Mouse (Mus musculus) embryo, embryonic 11 days (tissue): ENCODE data around the gene Pinlyp.
"Not testable (repeated sequence)": the region's sequence is repeated elsewhere in the genome, so short reads cannot be mapped to it uniquely, and the experiment has no call there.

Source experiments
- DNase-seq: peaks from one replicate; pipeline ENCODE4 v3.0.0-alpha.2; 2015

Gene Pinlyp

DNA sequence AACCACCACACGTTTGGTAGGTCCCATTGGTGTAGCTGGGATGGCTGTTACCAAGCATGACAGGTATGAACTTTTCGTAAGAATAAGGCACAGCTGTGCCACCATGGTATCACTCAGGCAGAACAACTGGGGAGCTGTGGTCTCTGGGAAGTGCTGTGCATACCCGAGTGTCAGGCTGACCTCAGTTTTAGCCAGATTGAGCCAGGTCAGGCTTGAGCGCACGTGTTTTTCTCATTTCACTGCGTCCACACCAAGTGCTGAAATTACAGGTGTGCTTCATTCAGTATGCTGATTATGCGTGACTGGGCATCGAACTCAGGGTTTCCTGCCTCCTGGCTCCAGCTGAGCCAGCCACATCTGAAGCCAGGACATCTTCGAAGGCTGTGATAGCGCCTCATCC lies 9.9 kb upstream of the Pinlyp start:
- no peak for DNase-seq

DNA sequence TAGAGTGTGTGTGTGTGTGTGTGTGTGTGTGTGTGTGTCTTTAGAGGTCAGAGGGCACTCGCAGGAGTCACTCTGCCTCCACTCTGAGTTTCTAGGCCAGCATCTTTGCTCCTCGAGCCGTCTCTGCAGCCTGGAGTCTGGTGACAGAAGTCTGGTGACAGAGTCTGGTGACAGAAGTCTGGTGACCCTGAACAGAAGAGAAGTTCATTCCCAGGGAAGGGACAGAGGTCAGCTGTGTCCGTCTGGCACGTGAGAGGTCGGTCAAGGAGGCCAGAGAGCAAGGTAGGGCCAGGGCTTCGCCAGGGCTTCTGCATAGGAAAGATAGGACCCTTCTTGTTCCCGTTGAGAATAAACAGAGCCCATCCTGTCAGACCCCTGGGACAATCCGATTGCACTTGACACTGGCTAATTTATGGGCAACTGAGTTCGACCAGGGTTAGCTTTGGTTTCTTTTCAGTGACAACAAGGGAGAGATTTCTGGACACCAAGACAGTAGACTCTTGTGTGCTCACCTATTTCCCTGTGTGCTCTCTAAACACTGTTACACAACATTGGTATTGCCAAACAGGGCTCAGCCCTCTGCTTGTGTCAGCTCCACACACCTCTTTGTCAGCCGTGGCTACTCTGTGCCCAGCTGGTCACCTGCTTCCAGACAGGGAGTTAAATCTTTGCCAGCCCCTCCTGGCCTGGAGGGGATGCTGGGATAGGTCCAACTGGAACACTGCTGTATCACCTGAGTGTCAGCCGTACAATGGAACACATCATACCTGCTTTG lies 6.3 kb upstream of the Pinlyp start:
- no peak for DNase-seq

DNA sequence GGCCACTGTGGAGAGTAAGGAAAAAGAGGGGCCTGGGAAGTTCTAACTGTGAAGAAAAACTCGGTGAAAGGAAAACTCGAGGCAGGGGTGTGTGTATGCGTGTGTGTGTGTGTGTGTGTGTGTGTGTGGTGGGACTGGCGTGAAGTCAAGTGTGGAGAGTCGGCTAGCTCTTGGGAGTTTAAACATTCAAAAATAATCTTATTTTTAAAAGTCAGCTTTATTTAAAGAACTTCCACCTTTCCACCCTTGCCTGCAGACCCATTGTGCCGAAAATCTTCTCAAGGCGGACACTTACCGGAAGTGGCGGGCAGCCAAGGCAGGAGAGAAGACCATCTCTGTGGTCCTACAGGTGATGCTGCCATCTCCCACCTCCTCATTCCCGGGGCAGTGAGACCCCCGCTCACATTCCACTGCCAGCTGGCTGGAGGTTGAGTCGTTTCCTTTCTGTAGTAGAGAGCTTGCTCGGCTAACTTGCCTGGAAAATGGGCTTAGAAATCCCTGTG lies 1.7 kb upstream of the Pinlyp start:
- no peak for DNase-seq

DNA sequence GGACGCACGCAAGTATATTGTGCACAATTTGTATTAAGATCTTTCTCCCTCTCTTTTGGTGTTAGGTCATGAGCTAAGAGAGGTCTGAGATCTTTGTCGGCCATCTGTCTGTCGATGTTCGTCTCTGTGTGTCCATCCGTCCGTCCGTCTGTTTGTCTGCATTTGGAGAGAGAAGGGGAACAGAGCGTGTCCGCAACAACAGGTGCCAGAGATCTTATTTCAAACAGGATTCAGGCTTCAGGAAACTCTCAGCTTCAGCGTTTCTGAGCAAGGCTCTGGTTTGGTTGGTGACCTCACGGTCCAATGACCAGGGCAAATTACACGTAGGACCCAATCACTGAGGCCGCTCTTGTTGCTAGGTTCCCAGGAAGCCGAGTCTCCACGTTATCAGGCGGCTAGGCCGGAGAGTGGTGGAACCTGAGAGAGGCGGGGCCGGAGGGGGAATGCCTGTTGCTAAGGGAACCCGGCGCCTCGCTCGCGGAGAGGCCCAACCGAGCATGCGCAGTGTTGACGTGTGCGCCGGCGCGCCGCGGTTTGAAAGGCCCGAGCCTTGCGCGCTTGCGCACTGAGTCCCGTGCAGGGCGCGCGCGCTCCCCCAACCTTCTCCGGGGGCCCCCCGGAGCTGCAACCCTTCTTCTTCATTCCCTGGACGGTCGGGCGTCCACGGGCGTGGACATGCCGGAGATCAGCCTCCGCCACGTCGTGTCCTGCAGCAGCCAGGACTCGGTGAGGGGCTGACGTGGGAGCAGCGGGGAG lies 894 bp upstream of the Pinlyp start:
- DNase-seq: peak; percentile 100

DNA sequence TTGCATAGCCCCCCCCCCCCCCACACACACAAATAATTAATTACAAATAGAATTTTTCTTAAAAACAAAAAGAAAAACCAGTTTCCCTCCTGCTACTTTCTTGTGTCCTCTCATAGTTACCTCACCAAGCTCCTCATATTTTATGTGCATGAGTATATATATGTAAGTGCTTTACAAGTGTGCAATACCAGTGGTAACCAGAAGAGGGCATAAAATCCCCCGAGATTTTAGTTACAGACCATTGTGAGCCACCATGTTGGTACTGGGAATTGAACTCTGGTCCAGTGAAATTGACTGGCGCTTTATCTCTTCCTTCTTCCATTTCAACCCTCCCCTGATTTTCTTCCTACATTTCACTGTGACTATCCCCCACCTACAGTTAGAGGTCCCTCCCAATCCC lies 1.4 kb downstream of the Pinlyp start:
- DNase-seq: no peak

DNA sequence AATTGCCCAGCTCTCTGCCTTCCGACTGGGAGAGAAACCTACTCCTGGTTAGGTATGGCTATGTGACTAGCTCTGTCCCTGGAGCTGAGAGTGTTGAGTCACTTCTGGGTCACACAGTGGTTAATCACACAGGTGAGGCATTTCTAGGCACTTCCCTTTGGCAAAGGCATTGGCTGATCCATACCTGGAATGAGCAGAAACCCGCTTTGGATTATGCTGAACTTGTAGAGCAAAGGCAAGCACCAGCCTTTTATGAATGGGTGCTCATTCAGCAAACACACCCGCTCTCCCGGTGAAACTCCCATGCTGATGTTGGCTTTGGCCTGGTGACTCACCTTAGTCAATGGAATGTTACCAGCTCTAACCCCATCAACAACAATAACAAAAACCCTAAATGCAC lies 6.2 kb downstream of the Pinlyp start:
- no peak for DNase-seq

DNA sequence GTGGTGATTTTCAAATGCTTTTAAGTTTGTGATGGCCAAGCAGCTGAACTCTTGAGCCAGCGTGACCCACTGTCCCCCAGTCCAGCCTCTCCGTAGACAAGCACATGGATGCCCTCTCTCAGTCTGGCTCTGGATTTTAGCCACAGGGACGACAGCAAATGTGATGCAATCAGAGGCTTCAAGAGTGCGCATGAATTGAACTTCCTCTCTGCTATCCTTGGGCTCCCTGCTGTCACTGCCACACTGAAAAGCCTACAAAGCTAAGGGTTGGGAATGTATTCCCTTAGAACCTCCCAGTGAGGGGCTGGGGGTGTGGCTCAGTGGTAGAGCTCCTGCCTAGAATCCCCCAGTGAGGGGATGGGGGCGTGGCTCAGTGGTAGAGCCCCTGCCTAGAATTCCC lies 7.2 kb downstream of the Pinlyp start:
- no peak for DNase-seq

DNA sequence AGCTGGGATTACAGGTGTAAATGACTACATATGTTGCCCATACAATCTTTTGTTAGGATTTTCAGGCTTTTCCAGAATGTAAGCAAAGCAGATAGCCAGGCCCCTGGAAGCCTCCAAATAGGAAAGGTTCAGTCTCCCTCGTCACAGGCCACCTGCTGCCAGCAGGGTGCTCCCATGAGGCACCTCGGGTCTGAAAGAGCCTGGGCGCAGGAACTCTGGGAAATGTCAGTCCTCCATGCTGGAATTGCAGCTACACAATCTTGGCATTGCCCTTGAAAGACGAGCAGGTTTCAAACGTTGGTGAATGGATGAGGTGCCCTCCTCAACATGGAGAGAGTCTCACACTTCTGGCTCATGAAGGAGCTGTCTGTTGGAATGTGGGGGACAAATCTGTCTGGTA lies 7.8 kb downstream of the Pinlyp start:
- no peak for DNase-seq

DNA sequence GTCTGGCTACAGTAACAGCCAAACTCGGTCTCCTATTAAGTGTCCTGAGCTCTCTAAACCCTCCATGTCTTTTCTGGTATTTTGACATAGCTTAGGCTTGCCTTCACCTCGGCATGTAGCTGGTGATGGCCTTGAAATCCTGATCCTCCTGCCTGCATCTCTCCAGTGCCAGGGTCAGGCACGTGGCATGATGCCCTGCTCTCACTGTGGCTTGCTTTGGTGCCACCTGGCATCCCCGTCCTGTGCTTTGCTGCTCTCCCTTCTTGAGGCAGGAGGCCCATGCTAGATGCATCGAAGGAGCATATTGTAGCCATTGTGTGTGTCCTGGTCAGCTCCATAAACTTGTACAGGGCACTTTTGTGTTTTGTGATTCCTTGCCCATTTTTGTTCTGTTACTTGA lies 8.3 kb downstream of the Pinlyp start:
- DNase-seq: no peak

DNA sequence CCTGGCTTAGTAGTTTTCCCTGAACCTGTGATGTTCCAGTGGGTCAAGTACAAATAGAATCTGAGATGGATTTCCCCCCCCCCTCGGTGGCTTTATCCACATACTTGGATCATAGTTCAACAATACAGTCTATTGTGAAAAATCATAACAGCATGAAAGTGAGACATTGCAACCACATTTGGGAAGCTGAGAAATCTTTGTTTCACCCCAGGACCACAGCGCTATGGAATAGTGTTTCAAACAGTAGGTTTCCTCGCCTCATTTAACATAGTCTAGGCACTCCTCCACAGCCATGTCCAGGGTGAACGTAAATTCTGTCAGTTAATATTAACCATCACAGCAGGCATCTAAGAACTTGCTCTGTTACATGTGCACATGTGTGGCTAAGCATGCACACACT lies 8.8 kb downstream of the Pinlyp start:
- DNase-seq: no peak

DNA sequence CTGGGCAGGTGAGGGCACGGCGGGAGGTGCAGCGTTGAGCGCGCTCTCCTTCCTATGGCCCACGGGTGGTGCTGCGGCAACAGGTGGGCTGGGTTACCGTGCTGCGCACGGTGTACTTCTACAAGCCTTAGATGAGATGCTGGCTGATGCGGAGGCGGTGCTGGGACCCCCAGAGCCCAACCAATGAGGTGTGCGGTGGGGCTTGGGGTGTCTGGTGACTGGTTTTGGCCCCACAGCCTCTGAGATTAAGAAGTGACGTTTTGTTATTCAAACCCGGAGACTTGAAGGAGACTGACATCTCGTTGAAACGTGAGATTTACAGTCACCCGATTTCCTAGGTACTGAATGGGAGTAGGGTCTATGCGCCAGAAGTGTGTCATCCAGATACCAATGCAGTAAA lies 11.6 kb downstream of the Pinlyp start:
- DNase-seq: peak; percentile 28

DNA sequence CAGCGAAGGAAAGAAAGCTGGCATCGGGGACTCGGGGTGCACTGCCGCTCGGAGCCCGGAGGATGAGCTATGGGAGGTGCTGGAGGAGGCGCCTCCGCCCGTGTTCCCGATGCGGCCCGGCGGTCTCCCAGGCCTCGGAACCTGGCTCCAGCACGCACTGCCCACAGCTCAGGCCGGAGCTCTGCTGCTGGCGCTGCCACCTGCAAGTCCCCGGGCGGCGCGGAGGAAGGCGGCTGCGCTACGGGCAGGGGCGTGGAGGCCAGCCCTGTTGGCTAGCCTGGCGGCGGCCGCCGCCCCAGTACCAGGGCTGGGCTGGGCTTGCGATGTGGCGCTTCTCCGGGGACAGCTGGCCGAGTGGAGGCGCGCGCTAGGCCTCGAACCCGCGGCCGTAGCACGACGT lies 12.1 kb downstream of the Pinlyp start:
- no peak for DNase-seq

DNA sequence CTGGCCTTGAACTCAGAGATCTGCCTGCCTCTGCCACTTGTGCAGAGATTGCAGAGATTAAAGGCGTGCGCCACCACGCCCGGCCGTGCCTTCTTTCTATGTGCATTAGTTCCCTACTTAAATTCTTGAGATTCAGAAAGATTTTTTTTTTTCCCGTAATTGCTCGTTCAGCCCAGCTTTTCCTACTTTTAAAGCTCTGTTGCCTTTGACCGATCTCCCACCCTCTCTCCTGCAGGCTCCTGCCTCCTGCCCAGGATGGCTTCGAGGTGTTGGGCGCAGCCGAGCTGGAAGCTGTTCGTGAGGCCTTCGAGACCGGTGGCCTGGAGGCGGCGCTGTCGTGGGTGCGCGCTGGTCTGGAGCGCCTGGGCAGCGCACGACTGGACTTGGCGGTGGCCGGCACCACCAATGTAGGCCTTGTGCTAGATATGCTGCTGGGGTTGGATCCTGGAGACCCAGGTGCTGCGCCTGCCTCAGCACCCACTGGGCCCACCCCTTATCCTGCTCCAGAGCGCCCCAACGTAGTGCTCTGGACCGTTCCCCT lies 12.8 kb downstream of the Pinlyp start:
- peak; percentile 24 for DNase-seq

DNA sequence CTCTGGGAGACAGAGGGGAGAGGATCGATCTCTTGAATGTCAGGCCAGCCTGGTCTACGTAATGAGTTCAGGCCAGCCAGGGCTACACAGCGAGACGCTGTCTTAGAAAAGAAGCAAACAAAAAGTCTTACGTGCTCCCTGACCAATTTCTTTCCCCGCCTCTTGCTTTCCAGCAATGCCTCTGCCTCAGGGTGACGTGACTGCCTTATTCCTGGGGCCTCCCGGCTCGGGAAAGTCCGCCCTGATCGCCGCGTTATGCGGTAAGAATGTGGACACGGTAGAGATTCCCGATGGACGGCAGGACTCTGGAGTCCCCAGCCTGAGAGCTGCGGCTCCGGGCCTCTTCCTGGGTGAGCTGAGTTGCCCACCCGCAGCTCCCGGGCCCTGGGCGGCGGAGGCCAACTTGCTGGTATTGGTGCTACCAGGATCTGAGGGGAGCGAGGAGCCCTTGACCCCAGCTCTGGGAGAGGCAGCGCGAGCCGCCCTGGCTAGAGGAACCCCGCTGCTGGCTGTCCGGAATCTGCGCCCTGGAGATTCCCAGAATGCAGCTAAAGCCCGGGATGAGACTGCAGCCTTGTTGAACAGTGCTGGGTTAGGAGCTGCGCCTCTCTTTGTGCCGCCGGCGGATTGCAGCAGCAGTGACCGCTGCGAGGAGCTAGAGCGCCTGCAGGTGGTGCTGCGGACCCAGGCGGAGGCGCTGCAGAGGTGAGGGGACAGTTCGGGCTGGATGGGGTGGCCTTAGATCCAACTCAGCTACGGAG lies 14.5 kb downstream of the Pinlyp start:
- DNase-seq: peak; percentile 90

DNA sequence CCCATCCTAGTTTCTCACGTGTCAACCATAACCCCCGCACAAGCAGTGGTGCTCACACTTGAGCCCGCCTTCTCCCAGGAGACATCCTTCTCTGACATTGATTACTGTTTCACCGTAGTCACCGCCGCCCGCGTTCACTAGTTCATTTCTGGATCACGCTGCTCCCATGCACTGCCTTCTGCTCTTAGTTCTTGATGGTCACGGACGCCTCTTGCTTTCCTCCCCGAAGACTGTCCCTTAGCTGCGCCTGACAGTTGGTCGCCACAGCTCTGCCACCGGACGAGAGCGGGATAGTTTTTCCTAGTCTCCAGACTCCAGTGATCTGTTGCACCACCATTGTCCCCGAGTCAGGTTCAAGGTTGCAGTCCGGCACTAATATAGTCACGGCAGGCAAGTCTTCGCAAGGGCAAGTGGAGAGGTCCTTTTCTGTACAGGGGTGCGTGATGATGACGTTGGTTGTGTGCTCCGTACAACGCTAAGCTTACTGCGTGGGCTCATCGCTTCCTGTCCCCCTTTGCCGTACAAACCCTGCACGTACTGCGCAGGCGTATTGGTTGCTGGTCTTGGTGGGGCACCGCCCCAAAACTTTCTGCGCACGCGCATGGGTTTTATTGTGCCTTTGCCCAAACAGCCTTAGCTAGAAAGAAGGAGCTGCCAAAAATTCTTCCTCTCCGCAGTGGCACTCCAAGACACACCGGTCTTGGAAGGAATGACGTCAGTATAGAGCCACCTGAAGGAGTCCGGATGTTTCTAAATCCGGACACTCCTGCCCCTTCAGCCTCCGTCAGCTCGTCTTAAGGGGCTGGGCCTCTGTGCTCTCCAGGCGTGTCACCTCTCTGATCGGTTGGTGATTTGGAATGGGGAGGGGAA lies 15.6 kb downstream of the Pinlyp start, which contains the start of gene Irgq:
Irgq (plus strand) TSS at position 628 of the 870 bp plus-strand sequence.
- peak; percentile 99 for DNase-seq

DNA sequence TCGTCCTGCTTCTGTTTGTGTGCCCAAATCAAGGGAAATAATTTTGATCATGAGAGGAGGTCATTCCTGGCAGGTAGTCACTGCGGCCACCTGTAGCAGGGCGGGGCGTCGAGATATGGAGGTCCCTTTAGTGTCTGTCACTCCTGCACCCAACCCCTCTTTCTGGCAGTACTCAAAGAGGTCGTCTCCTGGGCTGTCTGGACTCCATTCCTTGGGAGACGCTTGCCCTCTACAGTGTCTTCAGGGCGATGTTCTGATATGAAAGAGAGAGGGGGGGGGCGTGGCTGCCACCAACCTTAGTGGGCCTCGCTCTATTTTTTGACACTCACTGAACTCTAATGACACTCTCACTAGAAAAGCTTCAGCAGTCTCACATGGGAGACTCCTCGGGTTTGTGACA lies 16.3 kb downstream of the Pinlyp start:
- DNase-seq: no peak

DNA sequence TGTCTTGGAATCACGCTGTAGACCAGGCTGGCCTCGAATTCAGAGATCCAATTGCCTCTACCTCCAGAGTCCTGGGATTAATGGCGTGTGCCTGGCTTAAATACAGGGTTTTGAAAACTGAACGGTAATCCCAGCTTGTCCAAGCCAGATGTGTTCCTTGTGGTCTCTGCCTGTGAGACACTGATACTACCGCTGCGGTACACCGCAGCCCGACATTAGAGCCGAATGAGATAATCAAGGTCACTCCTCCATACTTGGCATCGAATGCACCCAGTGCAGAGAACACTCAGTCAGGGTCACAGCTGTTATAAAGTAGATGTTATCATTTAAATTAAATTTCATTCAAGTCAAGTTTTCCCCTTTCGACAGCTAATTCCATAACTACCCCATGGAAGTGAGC lies 17.1 kb downstream of the Pinlyp start:
- no peak for DNase-seq

DNA sequence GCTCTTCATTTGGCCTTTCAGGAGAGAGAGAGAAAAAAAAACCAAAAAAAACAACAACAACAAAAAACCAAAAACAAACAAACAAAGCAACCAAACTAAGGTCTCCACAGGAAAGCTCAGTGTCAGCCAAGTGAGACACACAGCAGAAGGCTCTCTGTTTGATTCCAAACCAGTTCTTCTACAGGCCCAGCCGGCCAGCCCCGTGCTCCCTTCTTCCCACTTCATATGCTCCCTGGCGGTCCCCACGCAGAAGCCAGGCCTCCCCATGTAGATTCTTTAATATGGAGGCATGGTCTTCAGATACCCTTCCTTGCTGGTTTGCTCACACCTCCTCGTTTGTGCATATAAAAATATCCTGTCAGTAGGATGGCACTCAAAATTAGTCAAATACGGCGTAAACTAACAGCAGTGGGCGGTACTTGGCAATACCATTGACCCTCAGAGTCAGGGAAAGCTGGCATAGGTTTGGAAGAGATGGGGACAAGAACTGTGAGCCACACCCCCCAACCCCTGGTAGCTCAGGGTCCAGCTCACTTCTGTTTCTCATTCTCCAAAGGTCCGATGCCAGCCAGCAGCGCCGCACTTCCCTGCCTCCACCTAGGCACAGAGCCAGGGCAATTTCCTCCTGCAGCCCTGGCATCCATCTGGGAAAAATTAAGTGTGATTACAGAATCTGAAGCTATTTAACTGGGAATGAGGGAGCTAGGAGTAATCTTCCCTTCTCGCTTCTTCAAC lies 20.1 kb downstream of the Pinlyp start:
- DNase-seq: no peak

DNA sequence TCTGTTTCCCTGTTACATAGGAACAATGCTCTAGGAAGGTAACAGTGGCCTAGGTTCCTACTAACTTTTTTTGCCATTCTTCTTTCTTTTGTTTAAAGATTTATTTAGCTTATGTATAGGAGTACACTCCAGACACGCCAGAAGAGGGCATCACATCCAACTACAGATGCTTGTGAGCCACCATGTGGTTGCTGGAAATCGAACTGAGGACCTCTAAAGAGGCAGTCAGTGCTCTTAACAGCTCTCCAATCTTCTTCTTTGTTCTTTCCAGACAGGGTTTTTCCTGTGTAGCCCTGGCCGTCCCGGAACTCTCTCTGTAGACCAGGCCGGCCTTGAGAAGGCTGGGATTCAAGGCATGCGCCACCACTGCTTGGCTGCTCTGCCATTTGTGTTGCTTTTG lies 20.9 kb downstream of the Pinlyp start:
- DNase-seq: no peak

DNA sequence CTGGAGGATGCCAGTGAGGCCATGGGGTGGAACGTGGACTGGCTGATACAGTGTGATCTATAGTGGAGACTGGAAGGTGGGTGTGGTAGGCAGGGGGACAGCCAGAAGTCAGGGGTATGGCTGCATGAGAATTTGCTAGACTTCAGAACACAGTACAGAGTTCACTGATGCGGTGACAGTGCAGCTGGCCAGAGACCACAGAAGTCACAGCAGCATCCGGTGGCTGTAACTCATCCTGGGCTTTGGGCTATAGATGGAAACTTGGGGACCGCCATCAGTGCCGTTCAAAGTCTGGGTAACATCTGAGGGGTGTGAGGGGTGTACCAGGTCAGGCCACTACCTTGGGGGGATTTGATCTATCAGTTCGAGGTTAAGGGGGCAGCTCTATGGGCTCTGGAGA lies 22.2 kb downstream of the Pinlyp start:
- DNase-seq: no peak

DNA sequence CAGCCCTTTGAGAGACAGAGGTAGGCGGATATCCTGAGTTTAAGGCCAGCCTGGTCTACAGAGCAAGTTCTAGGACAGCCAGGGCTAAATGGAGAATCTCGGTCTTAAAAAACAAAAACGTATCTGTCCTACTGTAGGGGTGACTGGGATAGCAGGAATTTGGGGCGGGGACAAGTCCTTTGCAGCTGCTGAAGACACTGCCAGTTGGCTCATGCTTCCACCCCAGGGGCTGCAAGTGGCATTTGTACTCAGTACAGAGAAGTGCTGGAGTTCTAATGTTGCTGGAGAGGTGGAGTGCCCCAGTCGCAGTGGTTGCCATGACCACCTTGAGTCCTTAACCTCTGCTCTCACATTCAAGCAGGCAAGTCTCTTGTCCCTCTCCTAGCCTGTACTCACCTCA lies 23.1 kb downstream of the Pinlyp start:
- DNase-seq: no peak

DNA sequence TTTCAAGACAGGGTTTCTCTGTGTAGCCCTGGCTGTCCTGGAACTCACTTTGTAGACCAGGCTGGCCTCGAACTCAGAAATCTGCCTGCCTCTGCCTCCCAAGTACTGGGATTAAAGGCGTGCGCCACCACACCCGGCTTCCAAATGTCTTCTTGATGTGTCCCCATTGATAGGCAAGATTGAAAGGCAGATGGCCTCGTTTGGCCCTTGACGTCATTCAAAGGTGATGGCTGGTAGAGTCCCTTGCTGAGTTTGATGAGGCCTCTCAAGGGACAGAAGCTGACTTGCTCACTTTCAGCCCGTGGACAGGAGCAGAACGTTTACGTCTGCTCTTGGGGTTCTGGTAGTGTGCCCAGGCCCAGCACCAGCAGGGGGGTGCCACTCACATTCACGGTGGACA lies 25.9 kb downstream of the Pinlyp start:
- DNase-seq: not testable (repeated sequence)
